Mouse (Mus musculus): Measurements from ENCODE around the gene Cyth2. TPM values are rescaled to one million over a fixed set of nuclear protein-coding genes. Genes with fewer than 3 reads are reported as not detected.

Gene Cyth2
- 21.4 and 24.2 TPM in 2 replicates for polyA plus RNA-seq (2015; fragmentation: Nextera tagmentation; extraction: Ambion mirVana)

DNA sequence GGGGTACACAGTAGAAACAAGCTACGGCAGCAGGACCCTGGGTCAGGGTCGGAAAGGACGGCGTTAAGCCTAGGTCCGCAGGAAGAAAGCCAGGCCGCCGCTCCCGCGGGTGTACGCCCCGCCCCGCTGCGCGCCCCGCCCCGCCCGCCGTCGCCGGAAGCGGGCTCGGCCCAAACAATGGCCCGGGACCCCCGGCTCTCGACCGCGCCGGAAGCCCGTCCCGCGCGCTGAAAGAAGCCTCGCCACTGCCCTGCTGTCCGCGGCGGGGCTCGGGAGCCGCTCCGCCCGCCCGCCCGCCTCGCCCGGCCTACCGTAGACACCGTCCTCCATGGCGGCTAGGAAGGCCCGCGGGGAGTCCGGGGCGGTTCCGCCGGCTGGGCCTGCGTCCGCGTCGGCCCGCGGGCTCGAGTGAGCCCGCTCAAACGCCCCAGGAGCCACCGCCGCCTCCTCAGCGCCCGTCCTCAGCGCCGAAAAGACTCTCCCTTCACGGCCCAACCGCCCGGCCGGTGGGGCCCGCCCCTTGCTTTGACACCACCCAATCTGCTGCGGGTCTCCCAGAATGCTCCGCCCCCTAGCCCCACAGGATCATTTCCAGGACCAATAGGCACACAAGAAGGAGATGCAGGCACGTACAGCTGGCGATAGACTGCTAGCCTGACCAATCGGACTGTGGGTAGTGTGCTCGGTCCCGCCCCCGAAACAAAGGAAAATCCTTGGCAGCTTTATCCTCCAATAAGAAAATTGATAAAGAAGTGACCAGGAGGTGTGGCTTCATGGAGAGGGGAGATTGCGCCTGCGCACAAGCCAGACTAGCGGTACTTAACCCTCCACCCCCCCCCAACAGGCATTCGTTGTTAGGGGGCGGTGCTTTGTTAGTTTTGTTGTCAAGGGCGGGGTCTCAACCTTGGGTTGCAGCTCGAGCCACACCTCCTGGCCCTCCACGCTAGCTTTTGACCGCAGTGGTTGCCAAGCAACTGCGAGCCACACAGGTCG lies at the start of gene Cyth2:
Cyth2 (minus strand) TSS at position 795 of the 993 bp plus-strand sequence.
- under 1% methylated on average over 46 of the region's 92 CpGs for WGBS (ENCODE audit: insufficient replicate concordance)

GRCm38 (mm10) chr7:45862804-45863203 lies 48.4 kb upstream of the Cyth2 start:
- H3K4me3 ChIP-seq (ENCODE audit: low read depth, low read length) = no peak overlapping the region
- no peaks in the 10 kb centered on the region for H3K9me3 ChIP-seq (ENCODE audit: low read length)
- ATAC-seq (no peak), DNase-seq (no peak)
- H3K27me3 ChIP-seq (ENCODE audit: insufficient read depth, low read length) = peaks cover 20% of the 10 kb centered on the region
- no peak overlapping the region for H3K9ac ChIP-seq (replicated peaks)
- H3K4me2 ChIP-seq (ENCODE audit: low read depth, low read length) = no peak overlapping the region
- TF ChIP-seq EP300 (IDR thresholded peaks at IDR 0.05; ENCODE audit: low read depth) (no peak), CTCF (IDR thresholded peaks at IDR 0.05; ENCODE audit: low read depth) (no peak)
- peaks cover 4% of the 10 kb centered on the region; the same call in 1 of the 2 replicates for H3K4me1 ChIP-seq (ENCODE audit: insufficient read depth)
- 78% methylated on average over 7 of the region's 7 CpGs for WGBS (ENCODE audit: insufficient replicate concordance)
- no peaks in the 10 kb centered on the region for H3K36me3 ChIP-seq (replicated peaks; ENCODE audit: insufficient read depth, low read length)
- H3K27ac ChIP-seq (ENCODE audit: low read depth) = no peak overlapping the region

More for the DNA sequence above, at the start of gene Cyth2:
- peak; percentile 98 for DNase-seq
- Histone ChIP-seq H3K27ac (ENCODE audit: low read depth) (peak within 1 kb of the TSS; percentile 98), H3K9ac (replicated peaks) (peak within 1 kb of the TSS; percentile 98), H3K27me3 (ENCODE audit: insufficient read depth, low read length) (no peaks in the 10 kb centered on the region), H3K4me2 (ENCODE audit: low read depth, low read length) (peak within 1 kb of the TSS; percentile 91), H3K36me3 (replicated peaks; ENCODE audit: insufficient read depth, low read length) (peaks cover 36% of the 10 kb centered on the region), H3K4me3 (ENCODE audit: low read depth, low read length) (peak within 1 kb of the TSS; percentile 96), H3K9me3 (ENCODE audit: low read length) (no peaks in the 10 kb centered on the region), H3K4me1 (ENCODE audit: insufficient read depth) (peaks cover 12% of the 10 kb centered on the region)
- ATAC-seq = peak; percentile 99
- TF ChIP-seq EP300 (IDR thresholded peaks at IDR 0.05; ENCODE audit: low read depth) (no peak), CTCF (IDR thresholded peaks at IDR 0.05; ENCODE audit: low read depth) (no peak)

DNA sequence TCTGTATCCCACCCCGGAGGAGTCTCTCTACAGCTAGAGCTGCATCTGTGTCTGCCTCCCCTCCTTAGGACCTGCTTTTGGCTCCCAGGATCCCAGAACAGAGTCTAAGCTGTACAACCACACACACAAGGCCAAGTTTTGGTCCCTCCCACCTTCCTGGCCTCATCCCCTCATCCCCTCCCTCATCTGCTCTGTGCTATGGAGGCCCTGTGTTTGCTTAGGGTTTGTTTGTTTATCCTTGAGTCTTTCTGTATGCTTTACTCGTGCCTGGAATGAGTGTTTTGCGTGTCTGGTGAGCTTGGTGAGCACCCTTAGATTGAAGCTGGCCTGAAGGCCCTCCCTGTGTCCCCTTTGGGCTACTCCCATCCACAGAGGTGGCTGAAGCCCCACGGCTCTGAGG lies 44.6 kb upstream of the Cyth2 start:
- H3K27me3 ChIP-seq (ENCODE audit: insufficient read depth, low read length) = peaks cover 24% of the 10 kb centered on the region
- 43% methylated on average over 4 of the region's 4 CpGs for WGBS (ENCODE audit: insufficient replicate concordance)
- ATAC-seq = no peak

DNA sequence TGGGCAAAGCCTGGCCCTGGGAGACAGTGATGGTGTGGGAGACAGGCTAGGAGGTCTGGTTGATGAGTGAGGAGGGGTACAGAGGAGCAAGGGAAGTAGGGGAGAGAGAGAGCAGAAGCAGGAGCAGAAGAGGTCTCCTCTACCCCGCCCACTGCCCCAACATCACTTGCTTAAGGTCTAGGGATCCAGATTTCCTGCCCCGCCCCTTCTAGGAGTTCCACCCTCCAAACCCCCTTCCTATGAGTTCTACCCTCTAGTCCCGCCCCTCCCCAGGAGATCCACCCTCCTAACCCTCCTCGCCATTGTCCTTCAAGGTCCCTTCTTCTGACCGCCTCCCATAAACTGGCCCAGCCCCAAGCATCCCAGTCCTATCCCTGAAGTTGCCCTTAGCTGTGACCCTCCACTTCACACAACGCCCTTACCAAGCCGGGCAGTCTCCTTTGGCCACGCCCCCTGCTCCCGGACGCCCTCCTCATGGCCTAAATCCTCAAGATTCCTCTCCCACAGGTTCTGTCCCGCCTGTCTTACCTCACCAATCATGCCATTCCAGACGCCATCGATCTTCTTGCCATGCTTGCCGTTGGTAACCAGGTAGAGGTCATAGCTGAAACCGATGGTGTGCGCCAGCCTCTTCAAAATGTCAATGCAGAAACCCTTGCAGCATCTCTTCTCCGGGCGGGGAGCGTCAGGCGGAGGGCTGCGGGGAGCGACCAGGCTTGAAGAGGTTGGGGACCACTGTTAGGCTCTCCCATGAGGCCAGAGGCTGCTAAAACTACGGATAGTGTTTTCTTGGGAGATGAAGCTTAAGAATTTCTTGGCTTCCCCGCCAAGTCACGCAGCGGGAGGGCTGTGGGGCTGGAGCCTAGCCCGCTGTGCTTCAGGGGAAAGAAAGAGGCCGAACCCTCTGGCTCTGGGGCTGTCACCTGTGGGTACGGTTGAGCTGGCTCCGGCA lies 42.8 kb upstream of the Cyth2 start:
- Histone ChIP-seq H3K27me3 (ENCODE audit: insufficient read depth, low read length) (peaks cover 24% of the 10 kb centered on the region), H3K9ac (replicated peaks) (0 out of 2 replicates have a peak overlapping the region, but pooled peaks have one; percentile 7), H3K36me3 (replicated peaks; ENCODE audit: insufficient read depth, low read length) (no peaks in the 10 kb centered on the region), H3K9me3 (ENCODE audit: low read length) (no peaks in the 10 kb centered on the region), H3K4me2 (ENCODE audit: low read depth, low read length) (peak overlapping the region; percentile 55), H3K4me3 (ENCODE audit: low read depth, low read length) (peak overlapping the region; percentile 11; the same call in 1 of the 2 replicates), H3K27ac (ENCODE audit: low read depth) (no peak overlapping the region), H3K4me1 (ENCODE audit: insufficient read depth) (peaks cover 7% of the 10 kb centered on the region; the same call in 1 of the 2 replicates)
- ATAC-seq (no peak), DNase-seq (no peak)
- no peak for TF ChIP-seq EP300 (IDR thresholded peaks at IDR 0.05; ENCODE audit: low read depth)
- no peak for TF ChIP-seq CTCF (IDR thresholded peaks at IDR 0.05; ENCODE audit: low read depth)
- whole genome bisulfite sequencing (ENCODE audit: insufficient replicate concordance) = 5% methylated on average over 30 of the region's 30 CpGs

More for the DNA sequence above, 44.6 kb upstream of the Cyth2 start:
- Histone ChIP-seq H3K4me2 (ENCODE audit: low read depth, low read length) (no peak overlapping the region), H3K9ac (replicated peaks) (no peak overlapping the region), H3K36me3 (replicated peaks; ENCODE audit: insufficient read depth, low read length) (no peaks in the 10 kb centered on the region), H3K4me1 (ENCODE audit: insufficient read depth) (peaks cover 7% of the 10 kb centered on the region; the same call in 1 of the 2 replicates), H3K9me3 (ENCODE audit: low read length) (no peaks in the 10 kb centered on the region), H3K27ac (ENCODE audit: low read depth) (no peak overlapping the region), H3K4me3 (ENCODE audit: low read depth, low read length) (no peak overlapping the region)
- DNase-seq = no peak
- TF ChIP-seq CTCF (IDR thresholded peaks at IDR 0.05; ENCODE audit: low read depth) (no peak), EP300 (IDR thresholded peaks at IDR 0.05; ENCODE audit: low read depth) (no peak)

- H3K4me3 ChIP-seq (ENCODE audit: low read depth, low read length) = no peak overlapping the region
- peaks cover 21% of the 10 kb centered on the region for H3K27me3 ChIP-seq (ENCODE audit: insufficient read depth, low read length)
- H3K9me3 ChIP-seq (ENCODE audit: low read length) = no peaks in the 10 kb centered on the region
- ATAC-seq = no peak
- no peak for DNase-seq
- no peak overlapping the region for H3K9ac ChIP-seq (replicated peaks)
- H3K4me1 ChIP-seq (ENCODE audit: insufficient read depth) = peaks cover 7% of the 10 kb centered on the region; the same call in 1 of the 2 replicates
- no peak for TF ChIP-seq CTCF (IDR thresholded peaks at IDR 0.05; ENCODE audit: low read depth)
- TF ChIP-seq EP300 (IDR thresholded peaks at IDR 0.05; ENCODE audit: low read depth) = no peak
- H3K27ac ChIP-seq (ENCODE audit: low read depth) = no peak overlapping the region
- H3K4me2 ChIP-seq (ENCODE audit: low read depth, low read length) = no peak overlapping the region
- H3K36me3 ChIP-seq (replicated peaks; ENCODE audit: insufficient read depth, low read length) = no peaks in the 10 kb centered on the region
- 85% methylated on average over 12 of the region's 12 CpGs for WGBS (ENCODE audit: insufficient replicate concordance)
These were observed 38.7 kb upstream of the Cyth2 start for GRCm38 (mm10) chr7:45853089-45853488.

Data from liver, postnatal 0 days (tissue).